Mouse (Mus musculus) layer of hippocampus, adult 2 months (tissue): Measurements from ENCODE around the gene Ube2f. TPM values are rescaled to one million over a fixed set of nuclear protein-coding genes. Genes with fewer than 3 reads are reported as not detected.

Source experiments
- DNase-seq, 2 experiments: peaks; one replicate each; pipeline ENCODE4 v3.0.0; 2022; ENCODE audit warnings: low spot score in 2 of 2
- H3K27ac ChIP-seq: fragments of 200-600 bp; 2 replicates; pipeline ENCODE4 v1.8.1; 2022
- H3K4me3 ChIP-seq: fragments of 200-600 bp; 2 replicates; pipeline ENCODE4 v1.8.1; 2022; ENCODE audit warnings: mild to moderate bottlenecking
- CTCF ChIP-seq: fragments of 200-600 bp; conservative IDR thresholded peaks from 2 replicates; pipeline ENCODE4 v1.8.1; 2022; ENCODE audit warnings: antibody characterized with exemption, mild to moderate bottlenecking, moderate library complexity
- total RNA-seq, 2 experiments: library from RNA; stranded (reverse); gene quantifications; 2 replicates each; pipeline ENCODE4 v1.2.3; 2021

Ube2f gene
- total RNA-seq, 2 experiments from 2014 or later: 44.9 to 50.7 TPM

DNA sequence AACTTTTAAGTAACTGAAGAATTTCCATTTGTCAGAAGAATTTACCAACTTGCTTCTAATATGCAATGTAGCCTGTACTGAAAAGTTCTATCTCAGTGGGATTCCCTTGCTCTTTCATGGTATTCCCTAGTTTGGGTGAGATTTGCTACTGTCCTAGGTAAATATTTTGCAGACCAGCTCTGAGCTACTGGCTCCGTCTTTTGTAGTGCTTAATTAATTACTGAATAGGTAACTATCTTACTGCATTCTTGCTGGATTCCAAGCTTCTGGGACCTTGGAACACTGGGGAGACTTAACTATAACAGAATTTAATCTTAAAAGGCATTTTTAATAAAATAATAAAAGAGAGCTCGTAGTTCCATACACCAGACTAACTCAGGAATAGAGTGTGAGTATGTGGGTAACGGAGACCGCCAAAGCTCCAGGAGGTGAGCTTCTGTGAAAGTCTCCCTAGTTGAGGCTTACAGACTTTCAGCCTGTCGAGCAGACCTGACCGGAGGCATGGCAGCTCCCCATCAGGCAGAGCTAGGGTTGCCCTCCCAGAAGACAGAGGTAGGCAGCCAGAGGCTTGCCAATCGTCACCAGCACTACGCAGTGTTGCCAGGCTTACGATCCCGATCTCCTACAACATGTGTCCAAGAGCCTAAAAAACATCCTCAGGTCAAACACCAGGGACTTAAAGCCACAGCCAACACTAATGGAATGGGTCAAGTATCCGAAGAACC is 42.2 kb downstream of the Ube2f start:
- TF ChIP-seq CTCF: no peak
- H3K27ac ChIP-seq: no peak overlapping the region
- DNase-seq: no peak
- H3K4me3 ChIP-seq: no peak overlapping the region

DNA sequence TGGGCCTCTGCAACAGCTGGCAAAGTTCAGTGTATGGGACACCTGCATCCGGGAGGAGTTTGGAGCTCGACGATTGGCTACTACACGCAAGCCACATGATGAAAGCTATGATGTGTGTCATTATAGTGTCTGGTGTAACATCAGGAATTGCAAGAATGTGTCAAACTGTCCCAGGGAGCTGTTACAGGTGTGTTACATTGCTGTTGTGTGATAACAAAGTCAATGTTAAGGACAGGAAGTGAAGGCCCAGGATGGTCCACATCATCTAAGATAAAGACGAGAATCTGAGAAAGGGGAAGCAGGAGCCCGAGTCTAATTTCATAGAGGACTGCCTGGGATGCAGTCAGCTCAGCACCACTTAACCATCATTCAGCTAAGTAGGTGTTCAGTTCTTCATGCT is 45.4 kb downstream of the Ube2f start:
- Histone ChIP-seq H3K4me3 (no peak overlapping the region), H3K27ac (no peak overlapping the region)
- no peak for TF ChIP-seq CTCF
- DNase-seq: no peak

DNA sequence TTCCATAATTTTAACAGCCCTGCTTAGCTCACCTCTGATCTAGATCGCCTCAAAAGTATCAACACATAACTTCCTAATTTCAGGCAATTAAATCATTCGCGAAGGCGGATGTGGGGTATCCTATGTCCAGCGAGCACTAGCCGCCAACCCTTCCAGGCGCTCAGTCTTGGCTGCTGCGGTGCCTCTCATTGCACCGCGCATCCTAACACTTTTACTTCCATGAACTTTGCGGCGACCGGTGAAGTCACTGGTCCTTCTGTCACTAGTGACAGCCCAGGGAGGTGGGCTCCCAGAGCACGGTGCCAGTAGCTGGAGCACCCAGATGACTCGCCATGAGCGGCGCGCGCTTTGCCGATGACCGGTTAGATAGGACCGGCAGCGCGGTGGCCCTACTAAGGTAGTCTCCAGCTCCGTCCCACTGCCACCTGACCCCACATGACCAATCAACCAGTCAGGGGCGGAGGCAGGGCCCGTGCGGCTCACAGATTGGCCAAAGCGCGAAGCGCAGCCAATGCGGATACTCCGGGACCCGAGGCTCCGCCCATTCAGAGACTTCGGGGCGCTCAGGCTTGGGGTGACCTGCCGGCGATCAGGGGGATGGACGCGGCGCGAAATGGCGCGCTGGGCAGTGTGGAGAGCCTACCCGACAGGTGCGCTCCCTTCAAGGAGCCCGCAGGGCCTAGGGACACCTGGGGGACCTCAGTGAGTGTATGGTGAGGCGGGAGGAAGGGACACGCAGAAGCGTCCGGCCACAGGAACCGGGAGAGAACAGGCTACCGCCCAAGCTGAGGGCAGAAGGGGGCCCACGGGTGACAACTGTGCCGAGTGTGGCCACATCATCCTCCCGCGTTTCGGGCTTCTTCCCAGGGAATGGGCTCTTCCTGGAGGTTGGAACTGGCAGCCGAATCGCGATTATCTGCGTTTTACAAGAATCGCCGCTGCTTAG is 48.0 kb downstream of the Ube2f start, which contains the start of gene Scly:
Gene Scly (plus strand): TSS at position 540 of the 946 bp plus-strand sequence.
- TF ChIP-seq CTCF: peak; percentile 59
- H3K4me3 ChIP-seq: peak within 1 kb of the TSS; percentile 98
- peak within 1 kb of the TSS; percentile 66 for H3K27ac ChIP-seq
- peak; percentile 95 to 97 for DNase-seq

DNA sequence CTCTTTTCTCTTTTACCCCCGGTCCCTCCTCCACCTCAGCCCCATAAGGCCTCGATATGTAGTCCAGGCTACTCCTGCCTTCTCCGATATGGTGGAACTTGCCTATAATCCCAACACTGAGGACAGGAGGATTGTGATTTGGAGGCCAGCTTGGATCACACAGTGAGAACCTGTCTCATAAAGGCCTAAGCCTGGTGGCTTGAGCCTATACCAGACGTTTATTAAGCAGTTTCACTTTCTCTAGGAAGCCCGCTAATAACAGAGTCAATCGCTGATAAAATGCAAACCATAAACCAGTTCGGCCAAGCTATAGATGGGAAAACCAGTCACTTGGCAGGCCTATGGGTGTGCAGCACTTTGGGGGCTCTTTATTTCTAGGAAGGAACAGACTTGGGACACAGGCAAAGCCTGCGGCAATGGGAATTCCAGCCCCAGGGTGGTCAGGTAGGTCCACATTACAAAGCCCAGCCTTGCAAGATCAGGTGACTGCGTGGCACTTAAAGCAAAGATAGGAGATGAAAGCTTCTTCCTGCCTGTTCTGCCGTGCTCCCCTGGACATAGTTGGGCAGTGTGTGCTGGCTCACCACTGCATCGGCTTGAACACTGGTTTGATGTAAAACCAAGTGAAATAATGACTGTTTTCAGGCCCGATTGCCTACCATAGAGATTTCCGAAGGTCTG is 49.1 kb downstream of the Ube2f start:
- no peak overlapping the region for H3K27ac ChIP-seq
- DNase-seq: no peak
- peak overlapping the region; percentile 98 for H3K4me3 ChIP-seq
- TF ChIP-seq CTCF: no peak

DNA sequence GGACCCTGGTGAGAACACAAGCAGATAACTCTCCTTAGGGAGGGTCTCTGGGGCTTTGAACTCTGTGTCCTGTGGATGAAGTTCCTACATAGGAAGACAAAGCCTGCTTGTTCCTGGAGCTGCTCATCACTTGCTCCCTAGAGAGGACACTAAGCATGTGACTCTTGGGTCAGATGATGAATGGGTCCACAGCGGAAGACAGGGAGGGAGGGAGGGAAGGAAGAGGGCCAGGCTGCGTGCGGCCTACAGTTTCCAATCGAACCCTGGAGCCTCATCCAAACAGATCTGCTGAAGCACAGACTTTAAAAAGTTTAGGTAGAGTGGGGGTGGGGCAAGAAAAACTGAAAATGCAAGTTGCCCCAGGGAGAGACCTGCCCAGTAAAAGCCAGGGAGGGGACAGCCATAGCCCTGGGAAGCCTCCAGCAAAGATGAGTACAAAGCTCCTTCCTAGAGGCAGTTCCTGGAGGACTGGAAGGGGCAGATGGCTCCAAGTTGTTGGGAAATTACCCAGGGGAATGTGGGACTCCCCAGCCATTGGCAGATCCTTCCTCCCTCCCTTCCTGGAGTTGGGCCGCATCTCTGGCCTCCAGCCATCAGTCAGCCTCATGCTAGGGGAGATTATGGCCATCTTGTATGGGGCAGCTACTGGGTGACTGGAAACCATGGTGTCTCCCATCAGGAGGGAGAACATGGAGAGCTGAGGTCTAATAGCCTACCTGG is 49.8 kb downstream of the Ube2f start:
- Histone ChIP-seq H3K27ac (no peak overlapping the region), H3K4me3 (no peak overlapping the region)
- DNase-seq: no peak
- no peak for TF ChIP-seq CTCF

DNA sequence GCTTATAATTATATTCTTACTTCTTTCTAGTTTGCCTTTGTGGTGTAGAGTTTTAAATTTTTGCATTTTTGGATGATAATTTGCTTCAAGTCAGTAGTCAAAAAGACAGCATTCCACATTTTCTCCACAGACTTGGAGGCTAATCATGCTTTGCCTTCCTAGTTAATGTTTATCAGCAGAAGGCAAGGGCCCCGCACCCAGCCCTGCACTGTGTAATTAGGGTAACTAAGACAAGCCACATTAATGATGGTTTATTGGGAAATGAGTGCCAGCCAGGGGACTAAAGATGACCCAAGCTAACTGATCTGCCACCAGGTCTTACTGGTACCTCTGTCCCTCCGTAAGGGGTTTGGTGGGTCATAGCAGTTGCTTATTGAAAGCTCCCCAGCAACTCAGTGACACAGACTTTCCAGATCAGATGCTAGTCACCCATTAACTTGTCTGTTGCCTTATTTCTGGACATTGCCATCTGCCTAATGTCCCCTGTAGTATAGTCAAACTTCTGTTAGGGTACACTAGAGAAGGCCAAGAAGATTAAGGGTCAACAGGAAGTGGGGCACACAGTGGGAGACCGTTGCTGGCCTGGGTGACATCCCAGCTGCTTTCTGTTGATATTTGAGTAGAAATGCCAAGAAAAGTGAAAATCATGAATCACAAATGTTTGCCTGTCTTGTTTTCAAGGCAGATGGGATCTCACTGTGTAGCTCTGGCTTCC is 51.3 kb downstream of the Ube2f start:
- no peak for TF ChIP-seq CTCF
- DNase-seq: no peak
- peak overlapping the region; percentile 5; the same call in 1 of the 2 replicates for H3K27ac ChIP-seq

DNA sequence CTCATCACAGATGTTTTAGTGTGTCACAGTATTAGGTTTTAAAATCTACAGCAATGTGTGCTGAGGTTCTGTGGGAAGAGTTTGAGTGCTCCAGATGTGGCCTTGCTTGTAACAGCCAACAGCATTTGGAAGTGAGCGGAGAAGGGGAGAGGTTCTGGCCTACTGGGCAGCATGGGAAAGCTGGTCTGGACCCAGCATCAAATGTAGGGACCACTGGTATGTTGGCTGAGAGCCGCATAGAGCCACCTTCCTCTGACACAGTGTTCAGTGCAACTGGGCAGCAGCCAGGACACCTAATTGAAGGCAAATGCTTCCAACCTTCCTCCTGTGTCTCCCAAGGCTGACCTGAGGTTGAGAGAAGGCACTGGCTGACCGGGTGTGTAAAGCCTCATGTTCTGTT is 51.9 kb downstream of the Ube2f start:
- TF ChIP-seq CTCF: no peak
- no peak overlapping the region for H3K4me3 ChIP-seq
- no peak overlapping the region for H3K27ac ChIP-seq
- no peak for DNase-seq

More for the DNA sequence above, 51.3 kb downstream of the Ube2f start:
- H3K4me3 ChIP-seq: no peak overlapping the region

DNA sequence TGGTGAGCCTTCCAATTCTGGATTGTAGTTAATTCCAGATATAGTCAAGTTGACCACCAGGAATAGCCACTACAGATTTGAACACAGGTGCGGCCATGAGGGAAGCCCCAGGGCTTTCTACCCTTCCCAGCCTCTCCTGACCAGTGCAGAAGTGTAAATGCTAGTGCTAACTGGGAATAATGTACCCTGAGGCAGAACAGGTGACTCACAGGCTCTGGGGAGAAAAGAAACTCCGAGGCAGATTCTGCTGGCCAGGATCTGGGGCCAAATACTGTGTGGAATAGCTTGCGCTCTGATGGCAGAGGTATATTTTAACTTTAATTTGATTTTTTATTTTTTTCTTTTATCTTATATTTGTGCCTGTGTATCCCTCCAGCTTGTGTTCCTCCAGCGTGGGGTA is 54.5 kb downstream of the Ube2f start:
- no peak for TF ChIP-seq CTCF
- H3K4me3 ChIP-seq: no peak overlapping the region
- no peak for DNase-seq
- no peak overlapping the region for H3K27ac ChIP-seq

DNA sequence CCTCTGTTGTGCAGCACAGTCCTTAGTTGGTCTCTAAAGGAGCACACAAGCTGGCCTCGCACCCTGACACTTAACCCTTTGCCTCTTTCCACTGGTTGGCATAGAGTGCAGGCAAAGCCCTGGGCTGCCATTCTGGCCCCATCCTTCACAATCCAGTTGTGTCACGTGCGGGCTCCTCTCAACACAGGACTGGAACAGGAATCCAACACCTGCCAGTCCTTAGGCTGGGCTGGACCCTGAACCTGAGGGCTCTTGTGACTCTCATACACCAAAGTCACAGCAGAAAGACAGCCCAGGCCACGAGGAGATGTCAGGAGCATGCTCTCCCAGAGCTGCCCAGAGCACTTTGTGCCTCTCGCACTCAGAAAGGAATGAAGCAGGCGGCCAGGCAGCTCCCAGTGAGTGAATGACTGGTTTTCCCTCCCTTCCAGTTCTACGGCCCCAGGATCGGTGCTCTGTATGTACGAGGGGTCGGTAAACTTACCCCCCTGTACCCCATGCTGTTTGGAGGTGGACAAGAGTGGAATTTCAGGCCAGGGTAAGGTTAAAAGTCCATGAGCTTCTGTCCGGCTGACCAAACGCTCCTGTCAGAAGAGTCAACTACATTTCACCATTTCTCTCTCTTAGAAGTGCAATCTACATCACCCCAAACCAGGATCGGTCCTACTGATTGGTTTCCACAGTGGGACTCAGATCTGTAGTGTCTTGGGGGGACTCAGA is 59.4 kb downstream of the Ube2f start:
- H3K4me3 ChIP-seq: no peak overlapping the region
- DNase-seq: no peak
- TF ChIP-seq CTCF: no peak
- H3K27ac ChIP-seq: no peak overlapping the region

DNA sequence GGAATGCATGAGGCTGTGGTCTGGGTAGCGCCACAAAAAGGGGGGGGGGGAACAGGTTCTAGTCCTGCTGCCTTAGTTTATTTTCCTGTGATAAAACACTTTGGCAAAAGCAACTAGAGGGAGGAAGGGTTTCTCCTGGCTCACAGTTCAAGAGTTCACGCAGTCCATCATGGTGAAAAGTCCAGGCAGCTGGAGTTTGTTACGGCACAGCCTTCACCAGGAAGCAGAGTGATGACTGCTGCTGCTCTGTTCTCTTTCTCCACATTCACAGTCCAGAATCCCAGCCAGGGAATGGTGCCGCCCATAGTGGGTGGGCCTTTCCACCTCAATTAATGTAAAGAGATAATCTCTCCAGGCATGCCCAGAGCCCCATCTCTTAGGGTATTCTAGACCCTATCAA is 62.2 kb downstream of the Ube2f start:
- Histone ChIP-seq H3K4me3 (no peak overlapping the region), H3K27ac (no peak overlapping the region)
- no peak for TF ChIP-seq CTCF
- DNase-seq: no peak

DNA sequence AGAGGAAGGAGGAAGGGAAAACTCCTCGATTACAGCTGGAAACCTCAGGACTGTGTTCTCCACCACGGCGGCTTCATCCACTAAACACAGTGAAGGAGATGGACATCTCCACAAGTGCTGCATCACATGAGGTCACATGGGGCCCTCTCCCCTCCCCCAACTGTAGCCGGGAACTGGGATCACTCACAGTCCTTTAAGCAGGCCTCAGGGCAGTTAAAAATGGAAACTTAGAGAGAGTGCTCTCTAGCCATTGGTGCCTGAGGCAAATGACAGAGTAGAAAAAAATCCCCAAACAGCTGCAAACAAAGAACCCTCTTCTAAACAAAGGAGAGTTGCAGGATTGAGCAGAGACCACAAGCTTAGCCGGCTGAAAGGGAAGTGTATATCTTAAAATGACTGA is 63.1 kb downstream of the Ube2f start:
- Histone ChIP-seq H3K4me3 (no peak overlapping the region), H3K27ac (no peak overlapping the region)
- no peak for DNase-seq
- TF ChIP-seq CTCF: no peak
